Mouse (Mus musculus): ENCODE measurements around the gene Ankmy2. TPM values are rescaled to one million over a fixed set of nuclear protein-coding genes. Genes with fewer than 3 reads are reported as not detected.
"Not testable (repeated sequence)": the region's sequence is repeated elsewhere in the genome, so short reads cannot be mapped to it uniquely, and the experiment has no call there.

Ankmy2 gene
- polyA plus RNA-seq, 1 experiment from 2014 or later: 34.5 TPM

- H3K9me3 ChIP-seq (replicated peaks): no peaks in the 10 kb centered on the region
- H3K9ac ChIP-seq: no peak overlapping the region
- 46% methylated on average over 1 of the region's 1 CpGs for WGBS
- no peak overlapping the region for H3K4me3 ChIP-seq
- H3K27me3 ChIP-seq: no peaks in the 10 kb centered on the region
- ATAC-seq (ENCODE audit: low FRiP score): no peak
- no peak overlapping the region for H3K4me2 ChIP-seq (replicated peaks)
- 0 out of 2 replicates have a peak, but pooled peaks cover under 1% of the 10 kb centered on the region for H3K36me3 ChIP-seq
- H3K27ac ChIP-seq: no peak overlapping the region
- no peaks in the 10 kb centered on the region for H3K4me1 ChIP-seq
These were observed 8.4 kb downstream of the Ankmy2 start for GRCm38 (mm10) chr12:36165299-36165698.

GRCm38 (mm10) chr12:36177227-36177626 is 20.3 kb downstream of the Ankmy2 start:
- no peak overlapping the region for H3K9ac ChIP-seq
- no peak overlapping the region for H3K4me3 ChIP-seq
- no peaks in the 10 kb centered on the region for H3K27me3 ChIP-seq
- no peaks in the 10 kb centered on the region for H3K9me3 ChIP-seq (replicated peaks)
- ATAC-seq (ENCODE audit: low FRiP score): no peak
- 94% methylated on average over 5 of the region's 5 CpGs for WGBS
- no peaks in the 10 kb centered on the region for H3K4me1 ChIP-seq
- no peak overlapping the region for H3K27ac ChIP-seq
- peaks cover 59% of the 10 kb centered on the region for H3K36me3 ChIP-seq
- no peak overlapping the region for H3K4me2 ChIP-seq (replicated peaks)

GRCm38 (mm10) chr12:36182570-36182969 is 25.7 kb downstream of the Ankmy2 start:
- no peak for ATAC-seq (ENCODE audit: low FRiP score)
- Histone ChIP-seq H3K4me2 (replicated peaks) (no peak overlapping the region), H3K4me3 (no peak overlapping the region), H3K27me3 (no peaks in the 10 kb centered on the region), H3K27ac (no peak overlapping the region), H3K9ac (no peak overlapping the region), H3K4me1 (no peaks in the 10 kb centered on the region), H3K9me3 (replicated peaks) (no peaks in the 10 kb centered on the region), H3K36me3 (peaks cover 47% of the 10 kb centered on the region)
- WGBS: 77% methylated on average over 6 of the region's 6 CpGs

GRCm38 (mm10) chr12:36187081-36187480 is 30.2 kb downstream of the Ankmy2 start:
- Histone ChIP-seq H3K36me3 (peaks cover 67% of the 10 kb centered on the region), H3K27me3 (no peaks in the 10 kb centered on the region), H3K4me2 (replicated peaks) (no peak overlapping the region), H3K4me1 (no peaks in the 10 kb centered on the region), H3K27ac (no peak overlapping the region), H3K4me3 (no peak overlapping the region), H3K9ac (no peak overlapping the region), H3K9me3 (replicated peaks) (no peaks in the 10 kb centered on the region)
- ATAC-seq (ENCODE audit: low FRiP score): no peak
- WGBS: 74% methylated on average over 6 of the region's 6 CpGs

- Histone ChIP-seq H3K4me1 (no peaks in the 10 kb centered on the region), H3K27ac (no peak overlapping the region), H3K9me3 (replicated peaks) (no peaks in the 10 kb centered on the region), H3K36me3 (peaks cover 62% of the 10 kb centered on the region), H3K4me3 (no peak overlapping the region), H3K9ac (no peak overlapping the region), H3K27me3 (no peaks in the 10 kb centered on the region), H3K4me2 (replicated peaks) (no peak overlapping the region)
- no peak for ATAC-seq (ENCODE audit: low FRiP score)
- 95% methylated on average over 3 of the region's 3 CpGs for WGBS
These were observed 32.7 kb downstream of the Ankmy2 start for GRCm38 (mm10) chr12:36189610-36190009.

- Histone ChIP-seq H3K36me3 (peaks cover 70% of the 10 kb centered on the region), H3K4me3 (no peak overlapping the region), H3K9ac (no peak overlapping the region), H3K4me2 (replicated peaks) (no peak overlapping the region), H3K27ac (no peak overlapping the region), H3K27me3 (no peaks in the 10 kb centered on the region), H3K9me3 (replicated peaks) (no peaks in the 10 kb centered on the region), H3K4me1 (no peaks in the 10 kb centered on the region)
- 94% methylated on average over 5 of the region's 5 CpGs for WGBS
- ATAC-seq (ENCODE audit: low FRiP score): no peak
These were observed 33.4 kb downstream of the Ankmy2 start for GRCm38 (mm10) chr12:36190343-36190742.

GRCm38 (mm10) chr12:36194976-36195375 is 38.1 kb downstream of the Ankmy2 start:
- Histone ChIP-seq H3K4me2 (replicated peaks) (no peak overlapping the region), H3K9me3 (replicated peaks) (peaks cover 14% of the 10 kb centered on the region; the same call in 1 of the 2 replicates), H3K9ac (no peak overlapping the region), H3K27ac (no peak overlapping the region), H3K27me3 (no peaks in the 10 kb centered on the region), H3K4me1 (no peaks in the 10 kb centered on the region), H3K4me3 (no peak overlapping the region), H3K36me3 (peaks cover 73% of the 10 kb centered on the region)
- ATAC-seq (ENCODE audit: low FRiP score): no peak
- WGBS: 93% methylated on average over 7 of the region's 7 CpGs

GRCm38 (mm10) chr12:36205579-36206119 is 48.7 kb downstream of the Ankmy2 start:
- H3K4me3 ChIP-seq; H3K27ac ChIP-seq; H3K4me1 ChIP-seq; H3K4me2 ChIP-seq (replicated peaks); ATAC-seq (ENCODE audit: low FRiP score); H3K36me3 ChIP-seq; H3K9me3 ChIP-seq (replicated peaks); H3K27me3 ChIP-seq; H3K9ac ChIP-seq: not testable (repeated sequence)
- 49% methylated on average over 5 of the region's 5 CpGs for WGBS

GRCm38 (mm10) chr12:36207072-36207799 is 50.3 kb downstream of the Ankmy2 start:
- Histone ChIP-seq H3K4me3 (no peak overlapping the region), H3K27ac (peak overlapping the region; percentile 70), H3K9ac (no peak overlapping the region), H3K4me2 (replicated peaks) (peak overlapping the region; percentile 40), H3K36me3 (no peaks in the 10 kb centered on the region), H3K27me3 (no peaks in the 10 kb centered on the region), H3K4me1 (peaks cover 10% of the 10 kb centered on the region), H3K9me3 (replicated peaks) (no peaks in the 10 kb centered on the region)
- peak; percentile 97 for ATAC-seq (ENCODE audit: low FRiP score)
- WGBS: 47% methylated on average over 9 of the region's 9 CpGs

GRCm38 (mm10) chr12:36207800-36208148 is 50.9 kb downstream of the Ankmy2 start:
- peaks cover 10% of the 10 kb centered on the region for H3K4me1 ChIP-seq
- no peaks in the 10 kb centered on the region for H3K36me3 ChIP-seq
- H3K27me3 ChIP-seq: no peaks in the 10 kb centered on the region
- 75% methylated on average over 7 of the region's 7 CpGs for WGBS
- H3K9me3 ChIP-seq (replicated peaks): no peaks in the 10 kb centered on the region
- H3K4me2 ChIP-seq (replicated peaks): peak overlapping the region; percentile 40
- H3K4me3 ChIP-seq: no peak overlapping the region
- H3K27ac ChIP-seq: peak overlapping the region; percentile 70
- no peak; the same call in 1 of the 2 replicates for ATAC-seq (ENCODE audit: low FRiP score)
- H3K9ac ChIP-seq: no peak overlapping the region

GRCm38 (mm10) chr12:36208456-36208855 is 51.5 kb downstream of the Ankmy2 start:
- Histone ChIP-seq H3K4me2 (replicated peaks) (no peak overlapping the region), H3K9me3 (replicated peaks) (no peaks in the 10 kb centered on the region), H3K4me3 (no peak overlapping the region), H3K27me3 (no peaks in the 10 kb centered on the region), H3K27ac (no peak overlapping the region), H3K36me3 (no peaks in the 10 kb centered on the region), H3K4me1 (peaks cover 10% of the 10 kb centered on the region), H3K9ac (no peak overlapping the region)
- WGBS: 74% methylated on average over 19 of the region's 19 CpGs
- ATAC-seq (ENCODE audit: low FRiP score): no peak

- H3K36me3 ChIP-seq: no peaks in the 10 kb centered on the region
- no peak overlapping the region for H3K9ac ChIP-seq
- H3K9me3 ChIP-seq (replicated peaks): no peaks in the 10 kb centered on the region
- H3K27me3 ChIP-seq: no peaks in the 10 kb centered on the region
- H3K27ac ChIP-seq: no peak overlapping the region
- no peak overlapping the region for H3K4me3 ChIP-seq
- no peak overlapping the region for H3K4me2 ChIP-seq (replicated peaks)
- H3K4me1 ChIP-seq: peaks cover 10% of the 10 kb centered on the region
- WGBS: 83% methylated on average over 4 of the region's 4 CpGs
- ATAC-seq (ENCODE audit: low FRiP score): no peak
These were observed 53.2 kb downstream of the Ankmy2 start for GRCm38 (mm10) chr12:36210096-36210495.

Measured in hindbrain, embryonic 12.5 days (tissue).